Mouse (Mus musculus): ENCODE results near the gene Mavs. TPM values are rescaled to one million over a fixed set of nuclear protein-coding genes. Genes with fewer than 3 reads are reported as not detected.
"Not testable (repeated sequence)": the region's sequence is repeated elsewhere in the genome, so short reads cannot be mapped to it uniquely, and the experiment has no call there.

Gene Mavs
- total RNA-seq, 2 experiments from 2014 or later: 11.8 to 15.1 TPM

- peak; percentile 71 for ATAC-seq (replicated peaks; ENCODE audit: poor library complexity)
Observed at GRCm38 (mm10) chr2:131209969-131210792, 23.7 kb upstream of the Mavs start.

- no peak for ATAC-seq (replicated peaks; ENCODE audit: poor library complexity)
Observed at GRCm38 (mm10) chr2:131211026-131211615, 22.7 kb upstream of the Mavs start.

- peak; percentile 47 for ATAC-seq (replicated peaks; ENCODE audit: poor library complexity)
Observed at GRCm38 (mm10) chr2:131213773-131214172, 20.1 kb upstream of the Mavs start.

GRCm38 (mm10) chr2:131215941-131216858 lies 17.7 kb upstream of the Mavs start:
- no peak for ATAC-seq (replicated peaks; ENCODE audit: poor library complexity)

- ATAC-seq (replicated peaks; ENCODE audit: poor library complexity): no peak
Observed at GRCm38 (mm10) chr2:131220030-131220429, 13.8 kb upstream of the Mavs start.

GRCm38 (mm10) chr2:131221853-131222515 lies 11.9 kb upstream of the Mavs start:
- ATAC-seq (replicated peaks; ENCODE audit: poor library complexity): no peak

- ATAC-seq (replicated peaks; ENCODE audit: poor library complexity): peak; percentile 33; the same call in 1 of the 2 replicates
Observed at GRCm38 (mm10) chr2:131222562-131222961, 11.3 kb upstream of the Mavs start.

GRCm38 (mm10) chr2:131223569-131223968 lies 10.3 kb upstream of the Mavs start:
- peak; percentile 96 for ATAC-seq (replicated peaks; ENCODE audit: poor library complexity)

GRCm38 (mm10) chr2:131225178-131225577 lies 8.7 kb upstream of the Mavs start:
- no peak for ATAC-seq (replicated peaks; ENCODE audit: poor library complexity)

- not testable (repeated sequence) for ATAC-seq (replicated peaks; ENCODE audit: poor library complexity)
Observed at GRCm38 (mm10) chr2:131226669-131227068, 7.2 kb upstream of the Mavs start.

GRCm38 (mm10) chr2:131227243-131227642 lies 6.6 kb upstream of the Mavs start:
- ATAC-seq (replicated peaks; ENCODE audit: poor library complexity): no peak

GRCm38 (mm10) chr2:131232558-131232957 lies 1.3 kb upstream of the Mavs start:
- ATAC-seq (replicated peaks; ENCODE audit: poor library complexity): peak; percentile 54

GRCm38 (mm10) chr2:131234127-131234650 lies 326 bp downstream of the Mavs start:
- peak; percentile 20 for ATAC-seq (replicated peaks; ENCODE audit: poor library complexity)

GRCm38 (mm10) chr2:131234970-131235635 lies 1.2 kb downstream of the Mavs start:
- ATAC-seq (replicated peaks; ENCODE audit: poor library complexity): peak; percentile 21

GRCm38 (mm10) chr2:131242180-131242579 lies 8.3 kb downstream of the Mavs start:
- ATAC-seq (replicated peaks; ENCODE audit: poor library complexity): 0 out of 2 replicates have a peak, but pooled peaks have one; percentile 7

GRCm38 (mm10) chr2:131242929-131243328 lies 9.1 kb downstream of the Mavs start:
- ATAC-seq (replicated peaks; ENCODE audit: poor library complexity): peak; percentile 76

GRCm38 (mm10) chr2:131253681-131254328 lies 19.9 kb downstream of the Mavs start:
- ATAC-seq (replicated peaks; ENCODE audit: poor library complexity): peak; percentile 94

GRCm38 (mm10) chr2:131254329-131254713 lies 20.5 kb downstream of the Mavs start:
- no peak for ATAC-seq (replicated peaks; ENCODE audit: poor library complexity)

- peak; percentile 15; the same call in 1 of the 2 replicates for ATAC-seq (replicated peaks; ENCODE audit: poor library complexity)
Observed at GRCm38 (mm10) chr2:131255738-131256137, 21.9 kb downstream of the Mavs start.
